26 mouse cellular contexts compared by ENCODE assay signal in the genomic region with DNA sequence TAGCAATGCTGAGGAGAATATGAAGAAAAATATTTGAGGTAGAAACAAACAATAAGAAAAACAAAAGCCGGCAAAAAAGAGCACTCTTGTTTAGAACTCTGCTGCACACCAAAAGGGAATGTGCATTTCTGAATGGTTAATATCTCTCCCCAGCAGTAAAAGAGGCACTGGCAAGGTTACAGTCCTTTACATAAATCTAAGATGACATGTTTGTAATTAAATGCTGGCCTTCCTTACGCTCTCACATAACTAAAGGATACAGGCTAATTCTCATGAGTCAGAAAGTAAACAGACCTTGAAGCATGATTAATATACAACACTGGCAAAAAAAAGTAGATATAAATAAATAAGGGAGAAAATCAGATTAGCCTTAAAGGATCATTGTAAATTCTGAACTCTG. TPM values are rescaled to one million over a fixed set of nuclear protein-coding genes. Genes with fewer than 3 reads are reported as not detected.
DNase-seq lines count a peak whose midpoint lies in the region; ATAC-seq and TF ChIP-seq lines count a peak whose summit lies in the region.
"Had no signal": no experiment of that assay in that cellular context is flagged by ENCODE, and none has a peak within 500 bp of the region (broad histone marks: within the 10 kb centered on the region; RNA-seq: fewer than 3 reads in every experiment).

No protein-coding gene starts in this region.

- no peak overlapping the region for H3K4me2 ChIP-seq in kidney, embryonic 14.5 days (replicated peaks; ENCODE audit: low read depth, low read length)
- H3K4me2 ChIP-seq in lung, embryonic 14.5 days = no peak overlapping the region
- no peak overlapping the region for H3K4me2 ChIP-seq in intestine, embryonic 16.5 days (ENCODE audit: low read depth, low read length)
- H3K4me2 ChIP-seq: forebrain, embryonic 12.5 days; heart, embryonic 15.5 days; hindbrain, embryonic 13.5 days; liver, embryonic 15.5 days had no signal

- DNase-seq in kidney, postnatal 36 days = no peak
- DNase-seq in lung, embryonic 14.5 days = peak; percentile 75
- DNase-seq in lung, postnatal 4 days = no peak
- peak; percentile 84 for DNase-seq in NIH3T3 (ENCODE audit: low read depth)
- no peak for DNase-seq in spleen, adult 18-20 months
- DNase-seq in cerebellum, adult 8-10 months = no peak
- DNase-seq: adrenal gland, postnatal 25 days; B cell, adult 2 months; cerebellum, adult 9-10 months; gastrocnemius, postnatal 36 days; heart, postnatal 36 days; liver had no signal

- H3K9me3 ChIP-seq in kidney, embryonic 14.5 days (ENCODE audit: control insufficient read depth, low read length) = no peaks in the 10 kb centered on the region
- no peaks in the 10 kb centered on the region for H3K9me3 ChIP-seq in lung, embryonic 14.5 days (ENCODE audit: low read depth, low read length)
- H3K9me3 ChIP-seq in intestine, embryonic 16.5 days (ENCODE audit: control insufficient read depth, low read length) = no peaks in the 10 kb centered on the region
- H3K9me3 ChIP-seq: forebrain, embryonic 12.5 days; heart, embryonic 15.5 days; hindbrain, embryonic 13.5 days; liver, embryonic 15.5 days; midbrain, embryonic 10.5 days had no signal

- no peak overlapping the region for H3K27ac ChIP-seq in kidney, embryonic 14.5 days (ENCODE audit: low read depth, low read length)
- H3K27ac ChIP-seq in lung, embryonic 14.5 days (ENCODE audit: low read depth) = no peak overlapping the region; the same call in 1 of the 2 replicates
- no peak overlapping the region for H3K27ac ChIP-seq in intestine, embryonic 16.5 days (ENCODE audit: low read length)
- H3K27ac ChIP-seq: forebrain, embryonic 12.5 days; heart, embryonic 15.5 days; hindbrain, embryonic 13.5 days; liver, embryonic 15.5 days; macrophage; midbrain, embryonic 10.5 days had no signal

- H3K27me3 ChIP-seq in kidney, embryonic 14.5 days (ENCODE audit: control insufficient read depth, insufficient read depth, low read length) = no peaks in the 10 kb centered on the region
- no peaks in the 10 kb centered on the region for H3K27me3 ChIP-seq in lung, embryonic 14.5 days (ENCODE audit: insufficient read depth, low read length)
- H3K27me3 ChIP-seq in intestine, embryonic 16.5 days (replicated peaks; ENCODE audit: control insufficient read depth, insufficient read depth, low read length) = no peaks in the 10 kb centered on the region
- H3K27me3 ChIP-seq: CH12.LX; forebrain, embryonic 12.5 days; heart, embryonic 15.5 days; hindbrain, embryonic 13.5 days; liver, embryonic 15.5 days had no signal

- peak; percentile 66; the same call in 1 of the 2 replicates for ATAC-seq in kidney, embryonic 14.5 days (ENCODE audit: low FRiP score, low TSS enrichment)
- peak; percentile 66 for ATAC-seq in lung, embryonic 14.5 days (ENCODE audit: insufficient read depth)
- ATAC-seq in intestine, embryonic 16.5 days = peak; percentile 48; the same call in 1 of the 2 replicates

- no peak overlapping the region for H3K9ac ChIP-seq in kidney, embryonic 14.5 days (ENCODE audit: low read depth, low read length)
- no peak overlapping the region for H3K9ac ChIP-seq in lung, embryonic 14.5 days
- H3K9ac ChIP-seq in intestine, embryonic 16.5 days (ENCODE audit: low read depth, low read length) = no peak overlapping the region
- H3K9ac ChIP-seq: forebrain, embryonic 12.5 days; heart, embryonic 15.5 days; hindbrain, embryonic 13.5 days; liver, embryonic 15.5 days had no signal

- no peak overlapping the region for H3K4me3 ChIP-seq in kidney, embryonic 14.5 days (ENCODE audit: low read length)
- no peak overlapping the region for H3K4me3 ChIP-seq in lung, embryonic 14.5 days (ENCODE audit: low read depth, low read length)
- H3K4me3 ChIP-seq in intestine, embryonic 16.5 days (ENCODE audit: low read length) = no peak overlapping the region
- H3K4me3 ChIP-seq: erythroblast, embryonic 14.5 days; forebrain, embryonic 12.5 days; heart, embryonic 15.5 days; hindbrain, embryonic 13.5 days; liver, embryonic 15.5 days; midbrain, embryonic 10.5 days had no signal

- no peak for TF ChIP-seq CTCF in lung, embryonic 14.5 days (IDR thresholded peaks at IDR 0.05; ENCODE audit: low read depth)

- no peaks in the 10 kb centered on the region for H3K4me1 ChIP-seq in kidney, embryonic 14.5 days (ENCODE audit: control insufficient read depth, insufficient read depth, low read length)
- H3K4me1 ChIP-seq in lung, embryonic 14.5 days (ENCODE audit: insufficient read depth) = no peaks in the 10 kb centered on the region; the same call in 1 of the 2 replicates
- H3K4me1 ChIP-seq in intestine, embryonic 16.5 days (ENCODE audit: control insufficient read depth, insufficient read depth, low read length) = no peaks in the 10 kb centered on the region
- H3K4me1 ChIP-seq: forebrain, embryonic 12.5 days; heart, embryonic 15.5 days; hindbrain, embryonic 13.5 days; liver, embryonic 15.5 days; midbrain, embryonic 10.5 days had no signal

- no peaks in the 10 kb centered on the region for H3K36me3 ChIP-seq in kidney, embryonic 14.5 days (ENCODE audit: control insufficient read depth, insufficient read depth, low read length)
- no peaks in the 10 kb centered on the region for H3K36me3 ChIP-seq in lung, embryonic 14.5 days (ENCODE audit: insufficient read depth)
- no peaks in the 10 kb centered on the region for H3K36me3 ChIP-seq in intestine, embryonic 16.5 days (ENCODE audit: control insufficient read depth, insufficient read depth, low read length)
- H3K36me3 ChIP-seq: forebrain, embryonic 12.5 days; G1E; heart, embryonic 15.5 days; hindbrain, embryonic 13.5 days; liver, embryonic 15.5 days; midbrain, embryonic 10.5 days had no signal

- 40% methylated on average over 2 of the region's 2 CpGs for WGBS in kidney, embryonic 14.5 days
- WGBS in lung, embryonic 14.5 days = 28% methylated on average over 2 of the region's 2 CpGs
- 24% methylated on average over 2 of the region's 2 CpGs for WGBS in intestine, embryonic 16.5 days

RNA-seq across cellular contexts. Expression of a gene that starts 6.5 kb away (rescaled TPM):
- polyA plus RNA-seq in kidney, embryonic 14.5 days (2014; fragmentation: Nextera tagmentation; extraction: Ambion mirVana) = not detected in 2 replicates
- 1.7 and 1.9 TPM in 2 replicates for polyA plus RNA-seq in lung, embryonic 14.5 days (2014; fragmentation: Nextera tagmentation; extraction: Ambion mirVana)
- polyA plus RNA-seq in intestine, embryonic 16.5 days (2015; fragmentation: Nextera tagmentation; extraction: Ambion mirVana) = 0.22 and 0.24 TPM in 2 replicates
- polyA plus RNA-seq: erythroblast, embryonic 14.5 days; G1E; macrophage had no signal

RNA-seq across cellular contexts. Expression of a gene that starts 42.5 kb away (rescaled TPM):
- not detected in 2 replicates for polyA plus RNA-seq in kidney, embryonic 14.5 days (2014; fragmentation: Nextera tagmentation; extraction: Ambion mirVana)
- polyA plus RNA-seq in lung, embryonic 14.5 days (2014; fragmentation: Nextera tagmentation; extraction: Ambion mirVana) = not detected in 2 replicates
- not detected in 2 replicates for polyA plus RNA-seq in intestine, embryonic 16.5 days (2015; fragmentation: Nextera tagmentation; extraction: Ambion mirVana)
- polyA plus RNA-seq: brain, embryonic 14.5 days; erythroblast, embryonic 14.5 days; forebrain, embryonic 12.5 days; G1E; heart, embryonic 15.5 days; hindbrain, embryonic 13.5 days; liver, embryonic 15.5 days; lung, embryonic 16.5 days; macrophage; midbrain, embryonic 10.5 days; thymus, postnatal 0 days had no signal

RNA-seq across cellular contexts. Expression of a gene that starts 43.7 kb away (rescaled TPM):
- polyA plus RNA-seq in kidney, embryonic 14.5 days (2014; fragmentation: Nextera tagmentation; extraction: Ambion mirVana) = 0.09 TPM in 2 replicates
- 0.11 TPM in 1 of 2 replicates, not detected in the other for polyA plus RNA-seq in lung, embryonic 14.5 days (2014; fragmentation: Nextera tagmentation; extraction: Ambion mirVana)
- polyA plus RNA-seq in intestine, embryonic 16.5 days (2015; fragmentation: Nextera tagmentation; extraction: Ambion mirVana) = 0.13 and 0.20 TPM in 2 replicates
- polyA plus RNA-seq: erythroblast, embryonic 14.5 days; G1E; hindbrain, embryonic 13.5 days; macrophage; midbrain, embryonic 10.5 days had no signal

Comparison
In these comparisons a context has a peak if more than half of its experiments do, and no peak if none do; other contexts are left out.
1. DNase-seq: peak in lung, embryonic 14.5 days (single experiment) and NIH3T3 (single experiment); none in kidney, postnatal 36 days (0 of 2), lung, postnatal 4 days (0 of 2), spleen, adult 18-20 months (0 of 2) and cerebellum, adult 8-10 months (single experiment).
2. Peak in every context shown above with its lines, with median percentiles within 50 percentile points of each other: ATAC-seq.